Mouse (Mus musculus): ENCODE data around the gene Epha10. TPM values are rescaled to one million over a fixed set of nuclear protein-coding genes. Genes with fewer than 3 reads are reported as not detected.

Epha10 gene
- polyA plus RNA-seq (2014; fragmentation: Illumina TruSeq; extraction: RNeasy Lipid Tissue Mini Kit (QIAGEN cat#74804); ENCODE audit: low read depth, low replicate concordance), result not detected

DNA sequence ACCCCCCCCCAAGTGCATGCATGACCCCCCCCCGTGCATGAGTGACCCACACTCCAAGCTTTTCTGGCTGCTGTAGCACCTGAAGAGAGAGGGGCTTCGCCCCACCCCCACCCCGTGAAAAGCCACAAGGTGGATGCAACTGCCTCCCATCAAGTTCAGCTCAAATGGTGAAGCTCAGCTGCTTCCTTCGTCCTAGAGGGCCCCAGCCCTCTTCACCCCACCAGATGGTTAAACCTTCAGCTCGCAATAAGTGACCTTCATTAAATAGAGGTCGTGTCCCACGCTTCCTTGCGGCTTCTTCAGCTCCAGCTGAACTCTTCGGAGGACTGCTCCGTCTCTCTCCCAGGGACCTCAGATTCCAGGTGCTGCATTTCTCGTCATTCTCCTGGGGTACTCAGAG is at the start of gene Epha10:
Gene Epha10 (plus strand): TSS at position 301 of the 400 bp plus-strand sequence.

DNA sequence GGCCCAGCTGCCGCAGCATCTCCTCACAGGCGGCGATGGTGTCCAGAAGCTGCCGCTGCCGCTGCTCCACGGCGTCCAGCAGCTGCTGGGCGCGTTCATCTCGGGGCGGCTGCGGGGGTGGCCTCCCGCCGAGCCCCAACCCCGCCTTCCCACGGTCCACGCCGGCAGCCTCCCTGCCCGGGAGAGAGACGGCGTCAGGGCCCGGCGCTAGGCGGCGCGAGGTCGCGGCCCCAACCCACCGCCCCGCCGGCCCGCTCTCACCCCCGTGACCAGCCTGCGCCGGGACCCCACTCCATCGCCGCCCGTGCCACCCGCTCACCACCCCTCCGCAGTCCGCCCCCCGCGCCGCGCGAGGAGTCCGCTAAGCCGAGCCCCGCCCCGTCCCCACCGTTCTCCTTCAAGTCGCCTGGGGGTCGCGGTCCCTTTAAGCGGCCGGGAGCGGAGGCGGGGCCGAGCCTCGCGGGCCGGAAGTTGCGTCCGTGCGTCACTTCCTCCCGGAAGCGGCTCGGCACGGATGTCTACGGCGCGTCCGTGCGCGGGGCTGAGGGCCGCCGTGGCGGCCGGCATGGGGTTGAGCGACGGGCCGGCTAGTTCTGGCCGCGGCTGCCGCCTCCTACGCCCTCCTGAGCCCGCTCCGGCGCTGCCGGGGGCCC is 30.3 kb upstream of the Epha10 start, which contains the start of gene Yrdc:
Gene Yrdc (plus strand): TSS at position 419 of the 653 bp plus-strand sequence.

DNA sequence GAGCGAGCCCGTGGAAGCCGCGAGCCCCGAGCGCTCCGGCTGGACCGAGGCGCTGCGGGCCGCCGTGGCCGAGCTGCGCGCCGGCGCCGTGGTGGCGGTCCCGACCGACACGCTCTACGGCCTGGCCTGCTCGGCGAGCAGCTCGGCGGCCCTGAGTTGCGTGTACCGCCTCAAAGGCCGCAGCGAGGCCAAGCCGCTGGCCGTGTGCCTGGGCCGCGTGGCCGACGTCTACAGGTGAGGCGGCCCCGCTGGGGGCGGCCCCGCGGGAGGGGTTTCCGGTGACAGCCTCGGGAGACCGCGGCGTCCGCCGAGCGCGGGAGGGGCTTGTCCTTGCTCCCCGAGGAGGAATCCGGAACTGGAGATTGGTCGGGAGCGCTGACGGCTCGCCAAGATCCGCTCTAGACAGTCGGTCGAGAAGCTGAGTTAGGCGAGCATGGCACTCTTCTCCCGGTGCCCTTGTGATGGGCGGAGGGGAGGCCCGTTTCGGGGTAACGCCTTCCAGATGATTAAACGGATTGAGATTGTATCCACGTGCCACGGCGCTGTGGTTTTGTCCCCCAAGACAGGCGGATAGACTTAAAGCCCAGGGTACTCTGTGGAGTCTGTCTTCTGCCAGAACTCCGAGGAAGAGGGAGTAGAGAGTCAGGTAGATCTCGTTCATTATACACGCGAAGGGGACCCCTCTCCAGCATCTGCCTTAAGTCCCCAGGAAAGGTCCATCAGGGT is 29.6 kb upstream of the Epha10 start, which contains the start of gene 1110065P20Rik:
Gene 1110065P20Rik (minus strand): TSS at position 264 of the 726 bp plus-strand sequence.

DNA sequence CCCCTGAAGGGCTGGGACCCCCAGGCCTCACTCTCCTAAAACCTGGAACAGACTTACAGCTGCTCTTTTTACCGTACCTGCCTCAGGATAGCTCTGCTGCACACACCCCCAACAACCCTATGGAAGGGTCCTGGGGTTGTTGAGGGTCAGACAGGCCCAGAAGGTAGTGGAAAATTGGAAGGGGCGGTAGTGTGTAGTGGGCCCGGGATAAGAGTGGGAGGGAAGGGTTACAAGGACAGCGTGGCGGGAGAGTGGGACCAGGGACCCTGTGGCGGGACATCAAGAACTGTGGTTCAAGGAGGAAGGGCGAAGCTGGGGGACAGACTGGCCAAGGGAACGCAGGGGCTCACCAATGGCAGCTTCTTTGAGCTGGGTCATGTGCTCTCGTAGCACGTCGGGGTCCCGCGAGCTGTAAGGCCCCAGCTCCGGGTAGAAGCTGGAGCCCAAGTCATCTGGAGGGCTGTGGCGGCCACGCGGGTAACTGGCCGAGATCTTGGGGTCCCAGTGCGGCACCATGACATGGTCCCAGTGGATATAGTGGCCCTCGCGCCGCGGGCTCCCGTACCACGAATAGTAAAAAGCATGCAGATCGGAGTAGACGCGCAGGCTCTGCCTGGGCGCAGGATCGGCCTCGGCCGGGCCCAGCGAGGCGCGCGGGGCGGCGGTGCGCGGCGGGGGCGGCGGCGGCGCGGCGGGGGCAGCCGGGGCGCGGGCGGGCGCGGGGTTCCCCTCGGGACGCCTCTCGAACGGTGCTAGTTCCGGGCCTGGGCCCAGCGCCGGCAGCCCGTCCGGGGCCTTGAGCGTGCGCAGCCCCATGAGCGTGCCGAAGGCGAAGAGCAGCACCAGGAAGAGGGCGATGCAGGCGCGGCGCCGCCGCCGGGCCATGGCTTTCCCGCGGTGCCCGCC is 19.2 kb upstream of the Epha10 start, which contains the start of gene Maneal:
Gene Maneal (minus strand): TSS at position 889 of the 906 bp plus-strand sequence.

DNA sequence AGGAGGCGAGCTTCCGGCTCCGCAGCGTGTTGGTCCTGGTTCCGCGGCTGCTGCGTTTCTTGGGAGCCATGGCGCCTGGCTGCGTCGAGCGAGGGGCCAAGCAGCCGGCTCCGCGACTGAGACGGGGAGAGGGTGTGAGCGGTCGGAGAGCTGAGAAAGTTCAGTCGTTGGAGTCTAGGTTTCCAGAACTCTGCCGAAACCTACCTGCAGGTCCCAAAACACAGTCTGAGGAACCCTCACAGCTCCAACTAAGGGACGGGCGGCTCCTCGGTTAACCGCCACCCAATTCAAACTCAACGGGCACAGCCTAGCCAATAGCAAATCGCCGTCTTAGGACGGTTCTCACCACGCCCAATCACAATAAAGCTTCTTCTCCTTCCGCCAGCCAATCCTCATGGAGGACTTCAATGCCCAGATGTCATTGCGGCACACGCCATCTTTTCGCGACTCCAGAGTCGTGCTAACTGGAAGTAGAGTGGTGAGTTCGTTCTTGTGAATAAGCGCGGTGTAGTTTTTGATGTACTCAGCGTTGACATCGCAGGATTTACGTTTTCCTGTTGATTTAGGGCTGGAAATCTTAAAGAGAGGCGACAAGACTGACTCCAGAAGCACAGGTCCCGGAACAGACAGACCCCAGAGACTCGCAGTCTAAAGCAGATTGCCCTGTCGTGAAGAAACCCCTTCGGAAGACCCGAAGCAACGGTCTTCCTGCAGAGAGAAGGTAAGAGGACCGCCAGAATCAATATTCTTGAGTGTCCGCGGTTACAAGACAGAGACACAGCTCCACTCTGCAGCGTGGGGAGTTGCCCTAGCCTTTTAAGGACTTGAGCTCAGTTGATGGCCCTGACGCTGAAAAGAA is 56.1 kb downstream of the Epha10 start, which contains the start of gene 9930104L06Rik:
Gene 9930104L06Rik (plus strand): TSS at position 436 of the 859 bp plus-strand sequence.

DNA sequence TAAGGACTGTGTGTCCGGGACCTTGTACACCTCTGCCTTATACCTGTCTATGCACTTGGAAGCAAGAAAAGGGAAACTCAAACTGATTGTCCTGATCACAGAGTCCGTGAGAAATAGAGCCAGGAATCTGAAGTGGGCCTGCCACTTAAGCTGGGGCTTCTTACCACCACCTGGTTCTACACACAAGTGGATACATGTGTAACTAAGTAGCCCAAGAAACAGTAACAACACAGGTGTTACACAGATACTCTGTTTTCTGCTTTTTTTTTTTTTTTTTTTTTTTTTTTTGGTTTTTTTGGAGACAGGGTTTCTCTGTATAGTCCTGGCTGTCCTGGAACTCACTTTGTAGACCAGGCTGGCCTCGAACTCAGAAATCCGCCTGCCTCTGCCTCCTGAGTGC is 58.5 kb downstream of the Epha10 start, which contains the start of gene Cdca8:
Gene Cdca8 (minus strand): TSS at position 101 of the 400 bp plus-strand sequence.

Other genes starting within 250 kb of the Epha10 start
- gene Pou3f1, start 224.1 kb upstream of the Epha10 start, polyA plus RNA-seq (2014; fragmentation: Illumina TruSeq; extraction: RNeasy Lipid Tissue Mini Kit (QIAGEN cat#74804); ENCODE audit: low read depth, low replicate concordance), result not detected
- gene Utp11, start 187.3 kb upstream of the Epha10 start, polyA plus RNA-seq (2014; fragmentation: Illumina TruSeq; extraction: RNeasy Lipid Tissue Mini Kit (QIAGEN cat#74804); ENCODE audit: low read depth, low replicate concordance), result 27.4 TPM
- gene Fhl3, start 180.2 kb upstream of the Epha10 start, polyA plus RNA-seq (2014; fragmentation: Illumina TruSeq; extraction: RNeasy Lipid Tissue Mini Kit (QIAGEN cat#74804); ENCODE audit: low read depth, low replicate concordance), result not detected
- 15.3 TPM for gene Sf3a3, start 166.1 kb upstream of the Epha10 start, polyA plus RNA-seq (2014; fragmentation: Illumina TruSeq; extraction: RNeasy Lipid Tissue Mini Kit (QIAGEN cat#74804); ENCODE audit: low read depth, low replicate concordance)
- 15.7 TPM for gene Inpp5b, start 139.0 kb upstream of the Epha10 start, polyA plus RNA-seq (2014; fragmentation: Illumina TruSeq; extraction: RNeasy Lipid Tissue Mini Kit (QIAGEN cat#74804); ENCODE audit: low read depth, low replicate concordance)
- 7.2 TPM for gene Mtf1, start 78.8 kb upstream of the Epha10 start, polyA plus RNA-seq (2014; fragmentation: Illumina TruSeq; extraction: RNeasy Lipid Tissue Mini Kit (QIAGEN cat#74804); ENCODE audit: low read depth, low replicate concordance)
- 15.7 TPM for gene Yrdc, start 30.2 kb upstream of the Epha10 start, polyA plus RNA-seq (2014; fragmentation: Illumina TruSeq; extraction: RNeasy Lipid Tissue Mini Kit (QIAGEN cat#74804); ENCODE audit: low read depth, low replicate concordance)
- 1.5 TPM for gene 1110065P20Rik, start 29.7 kb upstream of the Epha10 start, polyA plus RNA-seq (2014; fragmentation: Illumina TruSeq; extraction: RNeasy Lipid Tissue Mini Kit (QIAGEN cat#74804); ENCODE audit: low read depth, low replicate concordance)
- not detected for gene Maneal, start 18.7 kb upstream of the Epha10 start, polyA plus RNA-seq (2014; fragmentation: Illumina TruSeq; extraction: RNeasy Lipid Tissue Mini Kit (QIAGEN cat#74804); ENCODE audit: low read depth, low replicate concordance)
- 2.9 TPM for gene 9930104L06Rik, start 56.1 kb downstream of the Epha10 start, polyA plus RNA-seq (2014; fragmentation: Illumina TruSeq; extraction: RNeasy Lipid Tissue Mini Kit (QIAGEN cat#74804); ENCODE audit: low read depth, low replicate concordance)
- 1.5 TPM for gene Cdca8, start 58.4 kb downstream of the Epha10 start, polyA plus RNA-seq (2014; fragmentation: Illumina TruSeq; extraction: RNeasy Lipid Tissue Mini Kit (QIAGEN cat#74804); ENCODE audit: low read depth, low replicate concordance)
- 0.26 TPM for gene Rspo1, start 105.5 kb downstream of the Epha10 start, polyA plus RNA-seq (2014; fragmentation: Illumina TruSeq; extraction: RNeasy Lipid Tissue Mini Kit (QIAGEN cat#74804); ENCODE audit: low read depth, low replicate concordance)
- 34.0 TPM for gene Gnl2, start 135.7 kb downstream of the Epha10 start, polyA plus RNA-seq (2014; fragmentation: Illumina TruSeq; extraction: RNeasy Lipid Tissue Mini Kit (QIAGEN cat#74804); ENCODE audit: low read depth, low replicate concordance)
- not detected for gene Dnali1, start 184.8 kb downstream of the Epha10 start, polyA plus RNA-seq (2014; fragmentation: Illumina TruSeq; extraction: RNeasy Lipid Tissue Mini Kit (QIAGEN cat#74804); ENCODE audit: low read depth, low replicate concordance)
- 6.6 TPM for gene Snip1, start 185.8 kb downstream of the Epha10 start, polyA plus RNA-seq (2014; fragmentation: Illumina TruSeq; extraction: RNeasy Lipid Tissue Mini Kit (QIAGEN cat#74804); ENCODE audit: low read depth, low replicate concordance)
- 10.5 TPM for gene Meaf6, start 204.2 kb downstream of the Epha10 start, polyA plus RNA-seq (2014; fragmentation: Illumina TruSeq; extraction: RNeasy Lipid Tissue Mini Kit (QIAGEN cat#74804); ENCODE audit: low read depth, low replicate concordance)
- gene Zc3h12a, start 246.9 kb downstream of the Epha10 start, polyA plus RNA-seq (2014; fragmentation: Illumina TruSeq; extraction: RNeasy Lipid Tissue Mini Kit (QIAGEN cat#74804); ENCODE audit: low read depth, low replicate concordance), result 0.32 TPM